Mouse (Mus musculus) megakaryocyte, embryonic 14.5 days (primary cell): ENCODE results near the gene Cpt1c. TPM values are rescaled to one million over a fixed set of nuclear protein-coding genes. Genes with fewer than 3 reads are reported as not detected.
"Not testable (repeated sequence)": the region's sequence is repeated elsewhere in the genome, so short reads cannot be mapped to it uniquely, and the experiment has no call there.

ENCODE experiments used
- H3K27me3 ChIP-seq: replicated peaks from 2 replicates; pipeline ENCODE3; 2012; ENCODE audit warnings: inconsistent platforms
- H3K36me3 ChIP-seq: replicated peaks from 2 replicates; pipeline ENCODE3; 2012; ENCODE audit warnings: low read length, inconsistent platforms, mixed read lengths
- H3K4me1 ChIP-seq: 2 replicates; pipeline ENCODE4 v1.6.1; 2012; ENCODE audit warnings: inconsistent platforms
- H3K4me3 ChIP-seq: replicated peaks from 2 replicates; pipeline ENCODE3; 2012; ENCODE audit warnings: moderate library complexity, mild to moderate bottlenecking, inconsistent platforms
- H3K9me3 ChIP-seq: 2 replicates; pipeline ENCODE4 v1.6.1; 2012; ENCODE audit warnings: inconsistent platforms
- FLI1 ChIP-seq: IDR thresholded peaks from 2 replicates; pipeline ENCODE4 v1.6.1; 2012; ENCODE audit warnings: low read length, inconsistent platforms, mixed read lengths
- GATA1 ChIP-seq: IDR thresholded peaks from 3 replicates; pipeline ENCODE4 v1.6.1; 2012; ENCODE audit warnings: mixed read lengths, low read length, inconsistent platforms, borderline replicate concordance
- polyA plus RNA-seq: library from polyadenylated mRNA; stranded (reverse); fragments of >175 nt; gene quantifications from 2 replicates; pipeline ENCODE4 v1.2.3, GENCODE M21; 2012; ENCODE audit warnings: low replicate concordance; ENCODE audit not compliant: insufficient read depth

Cpt1c gene
- polyA plus RNA-seq: 0.82 TPM in 1 of 2 replicates, not detected in the other

- peaks cover 45% of the 10 kb centered on the region for H3K36me3 ChIP-seq
- H3K4me3 ChIP-seq: peak within 1 kb of the TSS; percentile 83
- H3K27me3 ChIP-seq: peaks cover 29% of the 10 kb centered on the region
- H3K9me3 ChIP-seq: no peaks in the 10 kb centered on the region
- TF ChIP-seq FLI1 (no peak), GATA1 (no peak)
- peaks cover 61% of the 10 kb centered on the region for H3K4me1 ChIP-seq
These were observed at the start of gene Cpt1c for GRCm38 (mm10) chr7:44974383-44975116. Gene Cpt1c (minus strand): TSS chr7:44974851.

DNA sequence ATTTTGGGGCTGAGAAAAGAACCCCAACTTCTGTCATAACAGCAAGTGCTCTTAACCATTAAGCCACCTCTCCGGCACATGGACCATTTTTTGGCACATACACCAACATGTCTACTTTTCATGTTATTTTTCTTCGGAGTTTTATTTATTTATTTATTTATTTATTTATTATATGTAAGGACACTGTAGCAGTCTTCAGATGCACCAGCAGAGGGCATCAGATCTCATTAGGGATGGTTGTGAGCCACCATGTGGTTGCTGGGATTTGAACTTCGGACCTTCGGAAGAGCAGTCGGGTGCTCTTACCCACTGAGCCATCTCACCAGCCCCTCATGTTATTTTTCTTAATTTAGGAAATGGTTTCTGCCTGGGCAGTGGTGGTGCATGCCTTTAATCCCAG lies 49.1 kb upstream of the Cpt1c start:
- Histone ChIP-seq H3K36me3 (peaks cover 62% of the 10 kb centered on the region), H3K4me1 (peaks cover 20% of the 10 kb centered on the region)
- not testable (repeated sequence) for H3K27me3 ChIP-seq, H3K9me3 ChIP-seq, H3K4me3 ChIP-seq

GRCm38 (mm10) chr7:45020225-45020624 lies 45.6 kb upstream of the Cpt1c start:
- Histone ChIP-seq H3K9me3 (no peaks in the 10 kb centered on the region), H3K36me3 (peaks cover 32% of the 10 kb centered on the region), H3K4me3 (no peak overlapping the region), H3K27me3 (no peaks in the 10 kb centered on the region), H3K4me1 (peaks cover 28% of the 10 kb centered on the region)
- TF ChIP-seq GATA1 (no peak), FLI1 (no peak)

DNA sequence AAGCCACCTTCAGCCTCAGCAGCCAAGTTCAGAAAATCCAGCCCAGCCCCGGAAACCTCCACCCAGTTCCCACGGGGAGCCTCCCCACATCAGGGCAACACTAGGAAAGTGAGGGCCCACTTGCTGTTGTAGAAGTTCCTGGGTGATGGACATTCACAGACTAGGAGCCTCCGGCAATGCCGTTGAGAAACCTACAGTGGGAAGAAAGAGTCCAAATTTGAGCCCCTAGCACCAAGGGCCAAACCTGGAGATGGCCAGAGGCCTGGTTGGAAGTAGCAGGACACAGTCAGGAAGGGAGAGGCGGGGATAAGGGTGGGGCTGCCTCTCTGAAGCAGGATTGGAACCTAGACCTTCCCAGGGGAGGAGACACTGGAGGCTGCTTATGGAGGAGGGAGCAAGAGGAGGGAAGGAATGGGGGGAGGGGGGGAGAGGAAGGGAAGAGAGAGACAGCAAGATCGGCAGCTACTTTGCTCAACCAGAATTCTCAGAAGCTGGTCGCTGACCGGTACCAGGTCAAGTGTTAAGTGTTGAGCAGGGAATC lies 44.5 kb upstream of the Cpt1c start:
- H3K4me1 ChIP-seq: peaks cover 40% of the 10 kb centered on the region
- H3K4me3 ChIP-seq: peak overlapping the region; percentile 97
- no peaks in the 10 kb centered on the region for H3K27me3 ChIP-seq
- H3K9me3 ChIP-seq: no peaks in the 10 kb centered on the region
- H3K36me3 ChIP-seq: peaks cover 32% of the 10 kb centered on the region
- TF ChIP-seq FLI1 (no peak), GATA1 (no peak)

GRCm38 (mm10) chr7:45017242-45018061 lies 42.8 kb upstream of the Cpt1c start, which contains the start of gene Rras:
Gene Rras (plus strand): TSS chr7:45017961.
- Histone ChIP-seq H3K27me3 (no peaks in the 10 kb centered on the region), H3K4me3 (peak within 1 kb of the TSS; percentile 97), H3K36me3 (peaks cover 44% of the 10 kb centered on the region), H3K4me1 (peaks cover 56% of the 10 kb centered on the region), H3K9me3 (no peaks in the 10 kb centered on the region)
- TF ChIP-seq GATA1: peak; percentile 42; the same call in 1 of the 3 replicates
- no peak for TF ChIP-seq FLI1

- TF ChIP-seq GATA1: no peak
- no peak for TF ChIP-seq FLI1
- Histone ChIP-seq H3K27me3 (no peaks in the 10 kb centered on the region), H3K4me3 (peak overlapping the region; percentile 97), H3K4me1 (peaks cover 63% of the 10 kb centered on the region), H3K36me3 (peaks cover 49% of the 10 kb centered on the region), H3K9me3 (no peaks in the 10 kb centered on the region)
These were observed 42.1 kb upstream of the Cpt1c start for GRCm38 (mm10) chr7:45016761-45017160.

DNA sequence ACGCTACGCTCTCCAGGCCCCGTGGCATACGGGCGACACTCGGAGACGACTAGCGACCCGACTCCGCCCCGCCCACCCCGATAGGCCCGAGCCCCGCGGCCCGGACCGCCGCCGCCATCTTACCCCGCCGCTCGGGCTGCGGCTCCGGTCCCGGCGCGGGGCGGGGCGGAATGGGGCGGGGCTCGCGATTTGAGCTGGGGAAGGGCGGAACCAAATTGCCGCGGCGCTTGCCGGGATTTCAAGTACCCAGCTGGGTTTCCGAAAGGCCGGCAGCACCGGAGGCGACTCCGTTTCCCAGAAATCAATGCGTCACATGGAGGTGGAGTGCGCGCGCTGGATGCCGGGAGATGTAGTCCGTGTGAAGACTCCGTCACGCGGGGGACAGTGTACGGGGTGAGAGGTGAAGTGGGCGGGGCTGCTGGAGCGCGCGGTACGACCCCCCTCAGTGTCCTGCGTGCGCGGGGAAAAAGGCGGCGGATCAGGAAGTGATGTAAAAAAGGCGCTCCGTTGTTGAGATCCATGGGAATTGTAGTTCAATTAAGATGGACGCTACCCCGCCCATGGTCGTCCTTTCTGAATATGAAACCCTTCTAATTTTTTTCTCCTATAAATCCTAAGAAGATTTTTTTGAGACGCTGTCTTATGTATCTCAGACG lies 41.4 kb upstream of the Cpt1c start, which contains the start of gene Scaf1:
Gene Scaf1, minus strand, starts transcription at position 407 of the 656 bp plus-strand sequence.
- Histone ChIP-seq H3K9me3 (no peaks in the 10 kb centered on the region), H3K36me3 (peaks cover 49% of the 10 kb centered on the region), H3K27me3 (no peaks in the 10 kb centered on the region), H3K4me3 (peak within 1 kb of the TSS; percentile 97), H3K4me1 (peaks cover 69% of the 10 kb centered on the region)
- TF ChIP-seq GATA1: no peak
- no peak for TF ChIP-seq FLI1

DNA sequence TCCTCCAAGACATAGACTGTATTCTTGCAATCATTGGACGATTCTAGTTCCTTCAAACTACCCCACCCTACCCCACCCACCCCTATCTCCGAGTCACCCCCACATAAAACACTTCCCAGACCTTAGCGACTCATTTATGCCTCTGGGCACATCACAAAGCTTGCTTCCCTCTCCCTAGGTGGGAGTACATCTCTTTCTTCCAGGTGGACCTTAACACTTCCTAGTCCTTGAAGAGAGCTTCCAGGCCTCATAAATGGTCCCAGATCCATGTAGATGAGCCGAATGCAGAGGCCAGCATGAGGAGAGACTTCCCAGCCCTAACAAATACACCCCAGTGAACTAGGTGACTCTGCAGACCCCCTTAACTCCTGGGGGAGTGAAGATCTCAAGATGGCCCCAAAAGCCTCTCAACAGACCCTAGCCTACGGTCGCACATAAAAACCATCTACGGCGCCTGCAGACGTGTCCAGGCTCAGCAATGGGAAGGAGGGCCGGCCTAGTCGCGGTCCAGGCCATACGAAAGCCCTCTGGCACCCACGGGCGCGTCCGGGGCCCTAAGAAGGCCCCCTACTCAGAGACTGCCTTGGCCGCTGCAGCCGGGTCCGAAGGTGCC lies 40.8 kb upstream of the Cpt1c start:
- H3K4me1 ChIP-seq: peaks cover 69% of the 10 kb centered on the region
- TF ChIP-seq GATA1: no peak
- no peak for TF ChIP-seq FLI1
- no peaks in the 10 kb centered on the region for H3K27me3 ChIP-seq
- H3K36me3 ChIP-seq: peaks cover 48% of the 10 kb centered on the region
- peak overlapping the region; percentile 97 for H3K4me3 ChIP-seq
- H3K9me3 ChIP-seq: no peaks in the 10 kb centered on the region

DNA sequence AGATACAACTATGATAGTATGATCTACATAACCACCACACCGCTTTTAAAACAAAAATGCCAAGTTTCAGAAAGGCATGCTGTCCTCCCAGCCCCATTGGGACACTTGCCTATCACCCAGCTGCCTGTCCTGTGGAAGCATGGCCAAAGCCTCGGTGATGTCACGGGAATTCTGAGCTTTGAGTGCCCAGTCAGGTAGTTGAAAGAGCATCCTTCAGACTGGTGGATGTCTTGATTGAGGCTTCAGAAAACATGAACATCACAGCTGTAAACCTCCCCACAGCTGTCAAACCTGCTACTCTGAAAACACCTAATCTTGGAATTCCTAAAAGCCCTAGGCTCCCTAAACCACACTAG lies 39.4 kb upstream of the Cpt1c start:
- Histone ChIP-seq H3K4me1 (peaks cover 56% of the 10 kb centered on the region), H3K36me3 (peaks cover 53% of the 10 kb centered on the region), H3K4me3 (no peak overlapping the region), H3K9me3 (no peaks in the 10 kb centered on the region), H3K27me3 (no peaks in the 10 kb centered on the region)
- no peak for TF ChIP-seq GATA1
- no peak for TF ChIP-seq FLI1
